Mouse (Mus musculus): ENCODE results near the gene Kmt2c. TPM values are rescaled to one million over a fixed set of nuclear protein-coding genes. Genes with fewer than 3 reads are reported as not detected.
"Not testable (repeated sequence)": the region's sequence is repeated elsewhere in the genome, so short reads cannot be mapped to it uniquely, and the experiment has no call there.

Kmt2c gene
- total RNA-seq, 2 experiments from 2014 or later = 62.3 to 71.7 TPM

DNA sequence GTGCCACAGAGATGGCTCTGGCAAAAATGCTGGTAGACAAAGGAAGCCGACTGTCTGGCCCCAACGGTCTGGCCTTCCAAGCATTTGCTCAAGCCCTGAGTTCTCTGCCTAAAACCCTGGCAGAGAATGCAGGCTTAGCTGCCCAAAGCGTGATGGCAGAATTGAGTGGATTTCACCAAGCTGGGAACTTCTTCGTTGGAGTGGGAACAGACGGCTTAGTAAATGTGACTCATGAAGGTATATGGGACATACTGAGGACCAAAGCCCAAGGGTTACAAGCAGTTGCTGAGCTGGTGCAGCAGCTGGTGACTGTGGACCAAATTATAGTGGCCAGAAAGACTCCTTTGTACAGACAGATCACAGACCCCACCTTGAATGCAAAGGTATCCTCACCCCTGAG lies 19.0 kb upstream of the Kmt2c start:
- DNase-seq (ENCODE audit: low spot score in 2 of 2) = no peak

DNA sequence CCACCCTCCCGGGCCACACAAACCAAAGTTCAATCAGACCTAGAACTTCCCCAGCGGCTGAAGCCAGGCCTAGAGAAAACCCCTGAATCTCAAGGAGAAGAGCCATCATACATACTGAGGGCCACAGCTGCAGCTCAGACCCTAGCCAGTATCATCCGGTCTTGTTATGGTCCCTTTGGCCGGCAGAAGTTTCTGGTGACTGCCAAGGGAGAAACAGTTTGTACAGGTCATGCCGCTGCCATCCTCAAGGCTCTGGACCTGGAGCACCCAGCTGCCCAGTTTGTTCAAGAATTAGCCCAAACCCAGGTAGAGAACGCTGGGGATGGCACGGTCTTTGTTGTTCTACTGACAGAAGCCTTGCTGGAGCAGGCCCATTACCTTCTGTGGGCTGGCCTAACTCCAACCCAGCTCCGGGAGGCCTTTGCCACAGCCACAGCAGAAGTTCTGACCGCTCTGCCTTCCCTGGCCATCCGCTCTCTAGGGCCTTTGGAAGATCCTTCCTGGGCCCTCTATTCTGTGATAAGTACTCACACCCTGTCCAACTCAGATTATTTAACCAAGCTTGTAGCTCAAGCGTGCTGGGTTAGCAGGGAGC lies 17.8 kb upstream of the Kmt2c start:
- DNase-seq (ENCODE audit: low spot score in 2 of 2) = no peak
- intact Hi-C loops (cut with DNase I) = no loop called here

More for the DNA sequence above, 19.0 kb upstream of the Kmt2c start:
- intact Hi-C loops (cut with DNase I) = no loop called here

DNA sequence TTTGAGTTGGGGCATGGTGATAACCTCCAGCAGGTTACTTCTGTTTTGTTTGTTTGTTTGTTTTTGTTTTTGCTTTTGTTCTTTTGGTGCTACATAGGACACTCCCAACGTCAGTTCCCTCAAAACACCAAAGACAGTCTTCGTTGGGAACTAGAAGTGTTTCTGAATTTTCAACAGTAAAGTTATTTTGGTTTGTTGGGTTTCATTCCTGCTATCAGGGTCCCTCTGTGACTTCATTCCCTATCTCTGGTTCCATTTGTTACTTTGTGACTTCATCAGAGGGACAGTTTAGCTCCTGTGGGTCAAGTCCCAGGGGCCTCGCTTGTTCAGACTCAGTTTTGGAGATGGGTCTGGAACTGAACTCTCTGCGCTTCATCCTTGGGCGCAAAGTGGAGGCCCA lies 17.2 kb upstream of the Kmt2c start, which contains the start of gene Cct8l1:
Gene Cct8l1, plus strand, starts transcription at position 301 of the 400 bp plus-strand sequence.
- no peak for DNase-seq (ENCODE audit: low spot score in 2 of 2)
- intact Hi-C loops (cut with DNase I) = no loop called here

DNA sequence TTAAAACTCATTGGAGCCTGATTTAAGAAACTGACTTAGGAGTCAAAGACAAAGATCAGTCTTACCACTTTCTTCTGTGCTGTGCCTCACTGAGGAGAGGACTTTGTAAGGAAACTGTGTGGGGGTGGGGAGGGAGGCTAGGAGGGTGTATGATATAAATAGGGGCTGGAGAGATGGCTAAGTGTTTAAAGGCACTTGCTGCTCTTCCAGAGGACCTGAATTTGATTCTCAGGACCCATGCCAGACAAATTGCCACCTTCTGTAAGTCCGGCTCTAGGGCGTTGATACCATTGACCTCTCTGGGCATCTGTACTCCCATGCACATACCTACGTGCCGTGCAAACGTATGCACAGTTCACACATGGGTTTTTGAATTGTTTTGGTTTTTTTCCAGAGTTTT lies 7.5 kb upstream of the Kmt2c start:
- intact Hi-C loops (cut with DNase I) = no loop called here
- DNase-seq (ENCODE audit: low spot score in 2 of 2) = no peak

DNA sequence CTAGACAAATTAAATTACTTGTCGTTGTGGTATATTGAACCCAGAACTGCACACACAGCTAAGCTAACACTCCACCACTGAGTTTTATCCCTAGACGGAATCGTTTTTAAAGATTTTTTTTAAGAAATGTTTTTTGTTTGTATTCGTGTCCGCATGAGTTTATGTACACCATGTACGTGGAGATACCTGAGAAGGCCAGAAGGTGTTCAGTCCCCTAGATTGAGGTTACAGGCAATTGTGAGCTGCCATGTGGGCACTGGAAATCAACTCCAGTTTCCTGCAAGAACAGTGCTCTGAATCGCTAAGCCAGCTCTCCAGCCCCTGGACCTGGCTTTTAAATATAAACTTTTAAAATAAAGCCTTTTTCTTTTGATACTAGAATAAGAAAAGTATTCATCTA lies 2.1 kb upstream of the Kmt2c start:
- intact Hi-C loops (cut with DNase I) = no loop called here
- no peak for DNase-seq (ENCODE audit: low spot score in 2 of 2)

DNA sequence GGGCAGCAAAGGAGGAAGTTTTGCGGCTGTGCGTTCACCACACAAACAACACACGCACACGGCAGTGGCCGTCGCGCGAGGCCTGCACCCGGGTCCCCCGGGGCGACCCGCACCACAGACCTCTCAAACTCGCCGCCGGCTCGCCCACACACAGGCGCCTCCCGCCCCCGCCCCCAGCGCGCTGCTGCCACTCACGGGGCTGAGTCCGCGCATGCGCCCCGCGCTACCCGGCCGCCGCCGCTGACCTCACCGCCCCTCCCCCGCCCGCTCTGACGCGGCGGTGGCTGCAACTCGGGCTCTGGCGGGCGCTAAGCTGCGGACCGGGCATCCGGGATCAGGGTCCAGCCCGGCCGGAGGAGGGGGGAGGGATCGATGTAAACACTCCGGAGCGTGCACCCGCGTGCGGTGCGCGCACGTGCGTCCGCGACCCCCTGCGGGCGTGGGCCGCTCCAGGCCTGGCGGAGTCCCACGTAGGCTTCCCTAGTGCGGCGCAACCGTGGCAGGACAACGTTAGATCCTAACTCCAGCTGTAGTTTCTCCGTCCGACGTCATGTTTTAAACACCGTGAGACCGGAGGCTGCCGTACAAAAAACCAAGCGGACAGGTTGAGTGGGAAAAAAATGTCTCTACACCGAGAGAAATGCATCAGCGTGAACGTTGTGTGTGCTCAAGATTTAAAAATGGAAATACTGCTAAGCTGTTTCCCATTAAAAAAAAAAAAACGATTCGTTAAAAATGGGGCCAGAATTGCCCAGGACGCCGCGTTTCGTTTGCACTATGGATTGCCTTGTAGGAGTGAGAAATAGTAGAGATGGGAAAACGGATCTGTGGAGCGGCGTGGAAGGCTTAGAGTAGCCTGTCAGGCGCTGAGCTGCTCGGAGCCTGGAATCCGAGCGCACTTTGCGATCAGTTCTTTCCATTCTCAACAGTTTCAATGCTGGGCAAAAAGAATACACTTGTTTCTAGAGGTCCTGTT lies 1.1 kb upstream of the Kmt2c start:
- peak; percentile 98 to 99 for DNase-seq (ENCODE audit: low spot score in 2 of 2)
- intact Hi-C loops (cut with DNase I) = loop anchor here (1.0 to 10.0 kb wide), 6 partner anchors 30 to 335 kb away; partner anchors contain the start of gene Xrcc2

DNA sequence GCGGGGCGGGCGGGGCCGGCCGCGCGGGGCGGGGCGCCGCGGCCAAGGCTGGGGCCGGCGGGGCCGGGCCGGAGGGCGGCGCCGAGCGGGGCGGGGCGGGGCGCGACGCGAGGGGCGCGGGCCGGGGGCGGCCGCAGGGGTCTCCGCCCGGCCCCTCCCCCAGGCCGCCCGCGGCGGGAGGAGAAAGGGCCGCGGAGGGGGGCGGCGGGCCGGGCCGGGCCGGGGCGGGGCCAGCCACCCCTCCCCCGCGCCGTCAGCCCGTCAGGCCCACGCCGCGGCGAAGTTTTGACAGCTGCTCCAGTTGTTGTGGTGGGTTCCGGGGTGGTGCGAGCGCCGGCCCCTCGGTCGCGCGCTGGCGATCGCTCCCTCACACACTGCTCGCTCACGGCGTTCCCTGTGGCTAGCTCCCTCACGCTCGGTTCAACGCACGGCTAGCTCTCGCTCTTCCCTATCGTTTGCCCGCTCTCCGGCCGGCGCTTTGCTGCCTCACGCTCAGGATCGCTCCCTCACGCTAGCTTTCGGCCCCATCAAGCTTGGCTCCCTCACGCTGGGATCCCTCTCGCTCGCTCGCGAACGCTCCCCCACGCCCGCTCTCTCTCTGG lies 339 bp upstream of the Kmt2c start:
- DNase-seq (ENCODE audit: low spot score in 2 of 2) = peak; percentile 77 to 78

DNA sequence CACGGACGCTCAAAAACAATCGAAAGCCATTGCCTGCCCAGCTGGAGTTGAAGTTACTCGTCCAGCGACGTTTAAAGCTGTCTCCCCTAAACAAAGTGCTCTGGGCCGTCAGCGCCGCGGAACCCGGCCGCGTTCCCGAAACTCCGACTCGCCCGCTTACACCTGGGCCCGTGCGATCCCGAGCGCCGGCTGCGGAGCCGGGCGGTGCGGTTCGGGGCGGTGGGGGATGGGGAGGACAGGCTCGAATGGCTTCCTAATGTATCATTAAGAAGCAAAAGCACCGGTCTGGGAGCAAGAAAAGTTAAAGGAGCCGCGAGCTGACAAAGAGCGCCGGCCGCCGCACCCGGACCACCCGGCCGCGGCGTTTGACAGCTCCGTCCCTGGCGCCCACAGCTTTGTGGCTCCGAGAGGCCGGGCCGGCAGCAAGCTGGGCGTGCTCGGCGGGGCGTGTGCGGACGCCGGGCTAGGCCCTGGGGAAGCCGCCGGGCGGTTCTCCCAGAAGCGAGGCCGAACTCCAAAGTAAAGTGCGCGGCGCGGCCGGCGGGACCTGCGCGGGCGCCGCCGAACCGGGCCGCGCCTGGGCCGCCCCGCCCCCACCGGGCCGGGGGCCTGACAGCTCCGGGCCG lies 750 bp downstream of the Kmt2c start:
- intact Hi-C loops (cut with DNase I) = loop anchor here (2.0 to 10.0 kb wide), 5 partner anchors 61 to 337 kb away; partner anchors contain the start of gene Xrcc2
- DNase-seq (ENCODE audit: low spot score in 2 of 2) = peak; percentile 40 to 49

More for the DNA sequence above, 339 bp upstream of the Kmt2c start:
- intact Hi-C loops (cut with DNase I) = loop anchor here (1.0 to 10.0 kb wide), 6 partner anchors 30 to 336 kb away; partner anchors contain the start of gene Xrcc2

DNA sequence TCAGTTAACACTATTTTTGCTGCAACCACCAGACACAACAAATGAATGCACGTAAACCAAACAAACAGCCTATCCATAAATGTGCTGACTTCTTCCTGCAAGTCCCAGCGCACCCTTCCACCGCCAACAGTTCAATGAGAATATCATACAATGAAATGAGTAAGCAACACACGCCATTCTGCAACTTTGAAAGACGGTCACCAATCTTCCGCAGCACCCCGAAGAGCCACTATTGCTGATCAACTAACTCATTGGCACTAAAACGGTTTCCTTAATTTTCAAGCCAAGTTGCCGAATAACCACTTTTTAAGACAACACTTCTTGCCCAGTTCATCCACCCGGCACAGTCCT lies 1.2 kb downstream of the Kmt2c start:
- intact Hi-C loops (cut with DNase I) = loop anchor here (5.0 to 10.0 kb wide), 4 partner anchors 60 to 337 kb away; partner anchors contain the start of gene Xrcc2
- peak; percentile 7 to 12 for DNase-seq (ENCODE audit: low spot score in 2 of 2)

DNA sequence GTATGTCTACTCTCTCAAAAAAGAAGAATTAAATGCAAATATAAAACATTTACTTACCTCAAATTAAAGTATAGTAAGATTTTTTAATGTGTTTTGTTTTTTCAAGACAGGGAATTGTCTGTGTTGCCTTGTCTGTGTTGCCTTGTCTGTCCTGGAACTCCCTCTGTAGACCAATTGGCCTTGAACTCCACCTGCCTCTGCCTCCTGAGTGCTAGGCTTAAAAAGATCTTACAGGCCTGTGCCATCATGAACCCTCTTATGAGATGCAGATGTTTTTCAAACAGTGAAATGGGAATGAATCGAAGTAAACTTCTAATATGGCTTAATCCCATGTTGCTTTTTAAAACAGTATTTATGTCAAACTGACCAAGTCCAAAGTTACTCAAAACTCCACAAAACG lies 1.9 kb downstream of the Kmt2c start:
- intact Hi-C loops (cut with DNase I) = loop anchor here (5.0 to 10.0 kb wide), 4 partner anchors 59 to 338 kb away; partner anchors contain the start of gene Xrcc2
- no peak for DNase-seq (ENCODE audit: low spot score in 2 of 2)

DNA sequence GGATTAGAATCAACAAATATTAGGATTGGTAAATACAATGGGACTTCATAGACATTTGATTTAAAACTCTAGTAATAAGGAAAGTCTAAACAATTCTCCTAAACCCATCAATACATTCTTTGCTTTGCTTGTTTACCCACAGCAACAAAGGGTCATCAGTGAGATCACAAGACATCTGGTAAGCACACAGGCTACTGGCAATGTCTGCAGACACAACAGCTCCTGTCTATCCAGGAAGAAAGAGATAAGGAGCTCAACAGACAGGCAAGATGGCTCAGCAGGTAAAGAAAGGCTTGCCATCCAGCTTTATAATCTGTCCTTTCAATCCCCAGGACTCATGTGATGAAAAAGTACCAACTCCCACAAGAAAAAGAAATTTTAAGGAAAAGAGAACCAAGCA lies 19.7 kb downstream of the Kmt2c start:
- intact Hi-C loops (cut with DNase I) = no loop called here
- DNase-seq (ENCODE audit: low spot score in 2 of 2) = no peak

DNA sequence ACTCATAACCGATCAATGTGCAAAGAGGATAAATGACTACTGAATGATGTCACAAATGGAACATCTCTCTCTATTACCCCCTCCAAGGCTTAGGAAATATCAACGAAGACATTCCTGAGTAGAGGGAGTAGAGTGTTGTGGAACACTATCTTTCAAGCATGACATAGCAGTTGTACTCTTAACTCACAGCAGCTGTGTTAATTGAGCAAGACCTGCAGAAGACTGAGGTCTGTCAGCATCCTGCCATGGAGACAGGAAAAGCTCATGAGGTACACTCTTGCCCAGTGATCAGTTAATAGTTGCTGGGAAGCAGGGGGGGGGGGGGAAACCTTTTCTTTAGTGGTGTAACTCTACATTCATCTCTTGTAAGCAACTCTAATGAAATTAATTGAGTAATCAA lies 22.8 kb downstream of the Kmt2c start:
- no peak for DNase-seq (ENCODE audit: low spot score in 2 of 2)
- intact Hi-C loops (cut with DNase I) = no loop called here

DNA sequence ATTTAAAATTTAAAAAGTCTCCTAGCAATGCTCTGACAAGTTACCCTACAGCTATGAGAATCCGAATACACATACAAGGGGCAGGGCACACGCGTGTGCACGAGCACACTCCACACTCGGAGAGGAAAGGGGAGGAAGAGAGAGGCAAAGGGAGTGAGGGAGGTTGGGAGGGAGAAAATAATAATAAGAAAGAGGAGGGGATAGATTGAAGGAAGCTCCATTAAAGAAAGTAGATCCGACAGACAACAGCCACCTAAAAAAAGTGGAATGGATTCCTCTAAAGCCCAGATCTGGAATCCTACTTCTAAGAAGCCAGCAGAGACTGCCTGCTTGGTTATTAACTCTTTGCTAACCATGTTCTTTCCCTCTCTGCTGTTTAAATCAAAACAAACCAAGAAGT lies 26.5 kb downstream of the Kmt2c start:
- intact Hi-C loops (cut with DNase I) = no loop called here
- DNase-seq (ENCODE audit: low spot score in 2 of 2) = peak in 1 of 2 experiments; percentile 19

DNA sequence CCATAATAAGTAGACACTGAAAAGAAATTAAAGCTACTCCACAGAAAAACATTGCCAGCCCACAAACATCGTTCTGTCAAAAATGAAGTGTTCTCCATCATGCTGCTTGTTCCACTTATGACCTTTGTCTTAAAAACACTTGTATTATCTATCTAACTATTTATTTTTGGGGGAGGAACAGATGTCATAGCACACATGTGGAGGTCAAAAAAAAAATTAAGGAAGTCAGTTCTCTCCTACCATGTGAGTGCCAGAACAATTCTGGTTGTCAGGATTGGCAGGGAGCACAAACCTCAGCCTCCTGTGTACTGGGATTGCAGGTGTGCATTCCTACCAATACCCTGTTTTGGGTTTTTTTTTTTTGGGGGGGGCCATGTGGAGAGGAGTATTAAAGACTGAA lies 36.6 kb downstream of the Kmt2c start:
- intact Hi-C loops (cut with DNase I) = no loop called here
- no peak for DNase-seq (ENCODE audit: low spot score in 2 of 2)

DNA sequence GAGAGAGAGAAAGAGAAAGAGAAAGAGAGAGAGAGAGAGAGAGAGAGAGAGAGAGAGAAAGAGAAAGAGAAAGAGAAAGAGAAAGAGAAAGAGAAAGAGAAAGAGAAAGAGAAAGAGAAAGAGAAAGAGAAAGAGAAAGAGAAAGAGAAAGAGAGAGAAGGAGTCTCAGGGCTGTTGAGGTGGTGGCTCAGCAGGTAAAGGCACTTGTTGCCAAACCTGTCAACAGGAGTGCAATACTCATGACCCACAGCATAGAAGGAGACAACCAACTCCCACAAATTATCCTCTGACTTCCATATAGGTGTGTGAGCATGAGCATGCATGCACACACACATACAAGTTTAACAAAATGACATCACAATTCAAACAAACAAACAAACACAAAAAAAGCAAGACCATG lies 43.2 kb downstream of the Kmt2c start:
- DNase-seq (ENCODE audit: low spot score in 2 of 2); intact Hi-C loops (cut with DNase I): not testable (repeated sequence)

DNA sequence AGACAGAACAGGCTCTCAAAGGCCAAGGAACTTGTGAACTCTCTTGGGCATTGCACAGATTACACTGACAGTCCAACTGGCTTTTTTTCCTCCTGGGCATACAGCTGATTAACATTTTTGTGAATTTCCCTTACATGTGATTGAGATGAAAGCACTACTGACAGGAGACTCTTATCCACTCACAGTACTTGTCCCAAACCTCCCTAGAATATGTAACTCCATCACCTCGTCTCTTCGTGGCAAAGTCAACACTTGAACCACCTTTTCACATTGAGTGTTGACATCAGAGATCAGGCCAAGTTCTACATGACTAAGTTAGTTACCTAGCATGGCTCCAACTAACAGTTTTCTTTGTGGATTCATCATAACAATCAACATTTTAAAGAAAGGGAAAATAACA lies 45.9 kb downstream of the Kmt2c start:
- no peak for DNase-seq (ENCODE audit: low spot score in 2 of 2)
- intact Hi-C loops (cut with DNase I) = no loop called here

DNA sequence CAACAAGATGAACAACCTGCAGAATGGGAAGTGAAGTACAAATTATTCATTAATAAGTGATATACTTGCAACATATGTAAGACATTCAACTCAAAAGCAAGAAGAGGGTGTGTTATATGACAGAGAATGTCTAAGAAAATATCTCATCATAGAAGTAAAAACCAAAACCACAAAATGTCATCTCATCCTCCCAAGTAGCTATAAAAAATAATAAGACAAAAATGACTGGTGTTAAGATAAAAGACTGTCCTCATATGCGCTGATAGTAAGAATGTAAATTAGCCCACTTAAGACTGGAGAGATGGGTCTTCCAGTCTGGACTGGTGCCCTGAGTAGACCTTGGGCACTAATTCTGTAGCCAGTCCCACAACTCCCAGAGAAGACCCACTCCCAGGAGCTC lies 61.1 kb downstream of the Kmt2c start:
- DNase-seq (ENCODE audit: low spot score in 2 of 2) = no peak
- intact Hi-C loops (cut with DNase I) = loop anchor here (5.0 kb wide), 3 partner anchors 60 to 395 kb away; partner anchors contain the start of gene Kmt2c

DNA sequence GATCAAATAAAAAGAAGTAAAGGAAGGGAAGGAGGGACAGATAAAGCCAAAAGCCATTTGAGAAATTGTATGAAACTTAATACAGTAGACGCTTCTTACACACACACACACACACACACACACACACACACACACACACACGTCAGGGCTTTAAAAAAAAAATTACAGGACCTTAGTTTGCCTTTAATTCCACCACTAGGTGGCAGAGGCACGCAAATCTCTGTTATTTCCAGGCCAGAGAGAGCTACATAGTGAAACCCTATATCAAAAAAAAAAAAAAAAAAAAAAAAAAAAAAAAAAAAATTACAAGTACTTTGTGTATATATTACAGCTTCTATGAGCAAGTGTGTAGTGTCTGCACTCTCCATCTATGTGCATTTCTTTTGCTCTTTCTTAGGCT lies 62.5 kb downstream of the Kmt2c start:
- intact Hi-C loops (cut with DNase I) = loop anchor here (5.0 kb wide), 3 partner anchors 61 to 396 kb away; partner anchors contain the start of gene Kmt2c
- peak; percentile 32 to 70 for DNase-seq (ENCODE audit: low spot score in 2 of 2)

DNA sequence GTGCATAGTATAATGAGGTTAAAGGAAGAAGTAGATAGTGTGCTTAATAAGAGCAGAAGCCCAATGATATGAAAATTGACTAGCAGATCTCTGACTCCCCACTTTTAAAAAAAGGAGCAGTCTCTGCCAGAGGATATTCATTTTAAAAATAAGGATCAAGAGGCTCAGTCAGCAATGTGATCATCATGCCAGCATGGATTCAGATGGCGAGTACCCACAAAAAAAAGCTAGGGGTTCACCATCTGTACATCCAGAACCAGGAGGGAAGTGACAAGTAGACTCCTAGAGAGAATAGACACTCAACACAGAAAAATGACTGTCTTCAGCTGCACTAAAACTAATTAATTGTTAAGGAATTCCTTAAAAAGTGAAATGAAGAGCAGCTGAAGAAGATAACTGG lies 76.0 kb downstream of the Kmt2c start:
- intact Hi-C loops (cut with DNase I) = loop anchor here (5.0 to 10.0 kb wide), 2 partner anchors 172 to 410 kb away; no protein-coding TSS in a partner anchor
- DNase-seq (ENCODE audit: low spot score in 2 of 2) = peak in 1 of 2 experiments; percentile 14
